Mouse (Mus musculus) liver, embryonic 13.5 days (tissue): ENCODE measurements around the gene Smco4. TPM values are rescaled to one million over a fixed set of nuclear protein-coding genes. Genes with fewer than 3 reads are reported as not detected.

Experiments
- ATAC-seq: fragments of 200-750 bp; cut with Nextera tagmentation; 2 replicates; pipeline ENCODE4 v1.8.0; 2017; ENCODE audit warnings: low read depth, mild to moderate bottlenecking, moderate number of reproducible peaks, moderate library complexity
- DNase-seq: peaks from one replicate; pipeline ENCODE4 v3.0.0; 2022
- H3K27ac ChIP-seq: fragments of 300-500 bp; sonication (generic); 2 replicates; pipeline ENCODE4 v1.5.1; 2015; ENCODE audit warnings: moderate library complexity, mild to moderate bottlenecking, inconsistent platforms
- H3K27me3 ChIP-seq: fragments of 300-500 bp; sonication (generic); 2 replicates; pipeline ENCODE4 v1.6.1; 2015; ENCODE audit warnings: mild to moderate bottlenecking, inconsistent platforms
- H3K36me3 ChIP-seq: fragments of 300-500 bp; sonication (generic); 2 replicates; pipeline ENCODE4 v1.6.1; 2015; ENCODE audit warnings: mild to moderate bottlenecking, inconsistent platforms
- H3K4me1 ChIP-seq: fragments of 300-500 bp; sonication (generic); replicated peaks from 2 replicates; pipeline ENCODE4 v1.6.1; 2015; ENCODE audit warnings: inconsistent platforms
- H3K4me2 ChIP-seq: fragments of 300-500 bp; sonication (generic); 2 replicates; pipeline ENCODE4 v1.6.1; 2015; ENCODE audit warnings: inconsistent platforms, mild to moderate bottlenecking, moderate library complexity
- H3K4me3 ChIP-seq: fragments of 300-500 bp; sonication (generic); replicated peaks from 2 replicates; pipeline ENCODE4 v1.5.1; 2015; ENCODE audit warnings: mild to moderate bottlenecking, inconsistent platforms
- H3K9ac ChIP-seq: fragments of 300-500 bp; sonication (generic); 2 replicates; pipeline ENCODE4 v1.6.1; 2015; ENCODE audit warnings: mild to moderate bottlenecking, inconsistent platforms
- H3K9me3 ChIP-seq: fragments of 300-500 bp; sonication (generic); replicated peaks from 2 replicates; pipeline ENCODE4 v1.6.1; 2016; ENCODE audit warnings: inconsistent platforms
- whole genome bisulfite sequencing: fragments of 180-500 bp; shearing (Covaris S2); methylation state at CpG from one replicate; pipeline ENCODE4 v1.1.7; 2015; ENCODE audit not compliant: insufficient replicate concordance; 5-methylcytosine and 5-hydroxymethylcytosine counted together
- polyA plus RNA-seq: library from polyadenylated mRNA; unstranded; fragments of >200 nt; fragmentation: Nextera tagmentation; extraction: Ambion mirVana; gene quantifications from 2 replicates; pipeline ENCODE4 v1.2.1, GENCODE M21; 2015

Gene Smco4
- polyA plus RNA-seq, result 1.2 and 1.7 TPM in 2 replicates

GRCm38 (mm10) chr9:15493235-15493924, at the start of gene Smco4:
Gene Smco4 (plus strand): TSS chr9:15493432.
- WGBS, result under 1% methylated on average over 87 of the region's 101 CpGs
- peak within 1 kb of the TSS; percentile 81 for H3K9ac ChIP-seq
- ATAC-seq (peak; percentile 83), DNase-seq (peak; percentile 44)
- no peaks in the 10 kb centered on the region for H3K36me3 ChIP-seq
- H3K27me3 ChIP-seq, result no peaks in the 10 kb centered on the region
- H3K4me1 ChIP-seq, result peaks cover 44% of the 10 kb centered on the region
- H3K27ac ChIP-seq, result peak within 1 kb of the TSS; percentile 59
- no peaks in the 10 kb centered on the region for H3K9me3 ChIP-seq
- H3K4me2 ChIP-seq, result peak within 1 kb of the TSS; percentile 90
- H3K4me3 ChIP-seq, result peak within 1 kb of the TSS; percentile 73

GRCm38 (mm10) chr9:15447397-15447796, 45.8 kb upstream of the Smco4 start:
- Histone ChIP-seq H3K4me3 (no peak overlapping the region), H3K27ac (no peak overlapping the region), H3K9ac (no peak overlapping the region), H3K36me3 (no peaks in the 10 kb centered on the region), H3K9me3 (no peaks in the 10 kb centered on the region), H3K4me1 (no peaks in the 10 kb centered on the region), H3K4me2 (no peak overlapping the region), H3K27me3 (no peaks in the 10 kb centered on the region)
- WGBS, result 46% methylated on average over 2 of the region's 2 CpGs
- DNase-seq (no peak), ATAC-seq (no peak)

GRCm38 (mm10) chr9:15450921-15451320, 42.3 kb upstream of the Smco4 start:
- H3K9me3 ChIP-seq, result no peaks in the 10 kb centered on the region
- no peak overlapping the region for H3K4me2 ChIP-seq
- WGBS, result 41% methylated on average over 5 of the region's 5 CpGs

GRCm38 (mm10) chr9:15472256-15472655, 21.0 kb upstream of the Smco4 start:
- Histone ChIP-seq H3K36me3 (no peaks in the 10 kb centered on the region), H3K27ac (no peak overlapping the region), H3K4me2 (no peak overlapping the region), H3K9ac (no peak overlapping the region), H3K4me3 (no peak overlapping the region), H3K4me1 (no peaks in the 10 kb centered on the region), H3K27me3 (no peaks in the 10 kb centered on the region), H3K9me3 (no peaks in the 10 kb centered on the region)
- 59% methylated on average over 4 of the region's 4 CpGs for WGBS
- DNase-seq, result no peak
- no peak for ATAC-seq

More at GRCm38 (mm10) chr9:15450921-15451320, 42.3 kb upstream of the Smco4 start:
- DNase-seq (no peak), ATAC-seq (no peak)
- Histone ChIP-seq H3K27me3 (no peaks in the 10 kb centered on the region), H3K4me3 (no peak overlapping the region), H3K9ac (no peak overlapping the region), H3K36me3 (no peaks in the 10 kb centered on the region), H3K4me1 (no peaks in the 10 kb centered on the region), H3K27ac (no peak overlapping the region)

- no peak overlapping the region for H3K27ac ChIP-seq
- H3K4me3 ChIP-seq, result no peak overlapping the region
- no peak overlapping the region for H3K9ac ChIP-seq
- 91% methylated on average over 1 of the region's 1 CpGs for WGBS
- no peaks in the 10 kb centered on the region for H3K9me3 ChIP-seq
- no peaks in the 10 kb centered on the region for H3K36me3 ChIP-seq
- no peaks in the 10 kb centered on the region for H3K27me3 ChIP-seq
- DNase-seq (no peak), ATAC-seq (no peak)
- H3K4me2 ChIP-seq, result no peak overlapping the region
- H3K4me1 ChIP-seq, result no peaks in the 10 kb centered on the region
These were observed 20.0 kb upstream of the Smco4 start for GRCm38 (mm10) chr9:15473206-15473605.

GRCm38 (mm10) chr9:15477556-15477955, 15.7 kb upstream of the Smco4 start:
- DNase-seq, result no peak
- H3K27me3 ChIP-seq, result no peaks in the 10 kb centered on the region
- no peak overlapping the region for H3K27ac ChIP-seq
- H3K9me3 ChIP-seq, result no peaks in the 10 kb centered on the region
- no peak overlapping the region for H3K4me3 ChIP-seq
- no peaks in the 10 kb centered on the region for H3K4me1 ChIP-seq
- ATAC-seq, result no peak
- H3K9ac ChIP-seq, result no peak overlapping the region
- 79% methylated on average over 10 of the region's 10 CpGs for WGBS
- H3K36me3 ChIP-seq, result no peaks in the 10 kb centered on the region
- no peak overlapping the region for H3K4me2 ChIP-seq

GRCm38 (mm10) chr9:15487682-15488424, 5.4 kb upstream of the Smco4 start:
- H3K4me3 ChIP-seq, result no peak overlapping the region
- ATAC-seq, result no peak
- no peaks in the 10 kb centered on the region for H3K9me3 ChIP-seq
- peaks cover under 1% of the 10 kb centered on the region; the same call in 1 of the 2 replicates for H3K4me1 ChIP-seq
- no peaks in the 10 kb centered on the region for H3K27me3 ChIP-seq
- H3K9ac ChIP-seq, result no peak overlapping the region
- no peak overlapping the region for H3K4me2 ChIP-seq
- no peak for DNase-seq
- no peaks in the 10 kb centered on the region for H3K36me3 ChIP-seq
- H3K27ac ChIP-seq, result no peak overlapping the region
- 19% methylated on average over 2 of the region's 2 CpGs for WGBS

- H3K4me3 ChIP-seq, result no peak overlapping the region
- H3K27me3 ChIP-seq, result no peaks in the 10 kb centered on the region
- no peaks in the 10 kb centered on the region for H3K9me3 ChIP-seq
- H3K4me2 ChIP-seq, result no peak overlapping the region
- H3K36me3 ChIP-seq, result no peaks in the 10 kb centered on the region
- no peak overlapping the region for H3K27ac ChIP-seq
- no peak overlapping the region for H3K9ac ChIP-seq
- peaks cover 12% of the 10 kb centered on the region for H3K4me1 ChIP-seq
- no peak for ATAC-seq
- no peak for DNase-seq
These were observed 3.9 kb upstream of the Smco4 start for GRCm38 (mm10) chr9:15489293-15489692.

- 65% methylated on average over 8 of the region's 8 CpGs for WGBS
- Histone ChIP-seq H3K9me3 (no peaks in the 10 kb centered on the region), H3K27ac (no peak overlapping the region), H3K36me3 (no peaks in the 10 kb centered on the region), H3K4me1 (peaks cover 19% of the 10 kb centered on the region), H3K9ac (no peak overlapping the region), H3K4me2 (no peak overlapping the region), H3K27me3 (no peaks in the 10 kb centered on the region), H3K4me3 (no peak overlapping the region)
- DNase-seq (no peak), ATAC-seq (no peak)
These were observed 2.7 kb upstream of the Smco4 start for GRCm38 (mm10) chr9:15490331-15491100.

GRCm38 (mm10) chr9:15491686-15492085, 1.5 kb upstream of the Smco4 start:
- Histone ChIP-seq H3K27ac (no peak overlapping the region), H3K4me2 (no peak overlapping the region), H3K36me3 (no peaks in the 10 kb centered on the region), H3K4me1 (peaks cover 30% of the 10 kb centered on the region), H3K27me3 (no peaks in the 10 kb centered on the region), H3K9me3 (no peaks in the 10 kb centered on the region), H3K9ac (no peak overlapping the region), H3K4me3 (no peak overlapping the region)
- ATAC-seq, result no peak
- 68% methylated on average over 4 of the region's 4 CpGs for WGBS
- no peak for DNase-seq

- no peak for ATAC-seq
These were observed 831 bp upstream of the Smco4 start for GRCm38 (mm10) chr9:15492401-15492800.

More at GRCm38 (mm10) chr9:15492401-15492800, 831 bp upstream of the Smco4 start:
- Histone ChIP-seq H3K4me3 (no peak overlapping the region), H3K27me3 (no peaks in the 10 kb centered on the region), H3K4me1 (peaks cover 34% of the 10 kb centered on the region), H3K9me3 (no peaks in the 10 kb centered on the region), H3K36me3 (no peaks in the 10 kb centered on the region), H3K4me2 (no peak overlapping the region), H3K27ac (no peak overlapping the region), H3K9ac (no peak overlapping the region)
- WGBS, result 74% methylated on average over 9 of the region's 9 CpGs
- no peak for DNase-seq
